Mouse (Mus musculus): ENCODE data around the gene Hist2h2be.
"Not testable (repeated sequence)": the region's sequence is repeated elsewhere in the genome, so short reads cannot be mapped to it uniquely, and the experiment has no call there.

The Hist2h2be gene

DNA sequence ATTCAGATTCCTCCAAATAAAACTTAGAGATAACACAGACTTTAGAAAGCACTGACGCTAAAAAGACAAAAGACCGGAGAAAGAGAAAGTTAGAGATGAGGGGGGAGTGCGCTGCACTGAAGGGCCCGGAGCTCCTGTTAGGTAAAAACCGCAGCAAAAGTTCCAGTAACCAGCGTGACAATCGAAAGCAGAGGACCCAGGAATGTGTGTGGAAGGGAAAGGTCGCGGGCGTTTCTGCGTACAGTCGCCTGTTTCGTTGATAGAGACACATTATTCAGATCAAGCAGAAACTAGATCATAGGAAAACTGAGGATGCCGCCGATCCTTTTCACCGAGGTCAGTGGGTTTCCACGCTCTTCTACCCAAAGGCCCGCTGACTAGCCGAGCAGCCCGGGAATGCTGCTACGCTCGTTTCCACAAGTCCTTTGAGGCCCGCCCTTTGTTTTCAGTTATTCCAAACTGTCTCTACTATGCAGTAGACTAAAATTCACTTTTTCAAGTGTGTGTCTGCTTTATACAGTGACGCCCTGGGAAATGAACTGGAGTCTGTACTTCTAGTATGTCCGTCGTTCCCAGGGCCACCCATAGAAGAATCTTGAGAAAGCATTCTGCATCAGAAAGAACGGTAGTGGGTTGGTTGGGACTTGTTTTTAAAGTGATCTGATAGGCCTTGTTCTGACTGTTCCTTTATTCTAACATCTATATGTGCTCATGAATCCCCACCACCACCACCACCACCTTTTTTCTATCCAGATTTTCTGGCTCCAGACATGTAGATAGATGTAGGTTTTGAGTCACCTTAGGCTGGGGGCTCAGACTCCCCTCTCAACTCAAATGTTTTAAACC, 42.9 kb downstream of the Hist2h2be start:
- DNase-seq = peak; percentile 36 to 62

DNA sequence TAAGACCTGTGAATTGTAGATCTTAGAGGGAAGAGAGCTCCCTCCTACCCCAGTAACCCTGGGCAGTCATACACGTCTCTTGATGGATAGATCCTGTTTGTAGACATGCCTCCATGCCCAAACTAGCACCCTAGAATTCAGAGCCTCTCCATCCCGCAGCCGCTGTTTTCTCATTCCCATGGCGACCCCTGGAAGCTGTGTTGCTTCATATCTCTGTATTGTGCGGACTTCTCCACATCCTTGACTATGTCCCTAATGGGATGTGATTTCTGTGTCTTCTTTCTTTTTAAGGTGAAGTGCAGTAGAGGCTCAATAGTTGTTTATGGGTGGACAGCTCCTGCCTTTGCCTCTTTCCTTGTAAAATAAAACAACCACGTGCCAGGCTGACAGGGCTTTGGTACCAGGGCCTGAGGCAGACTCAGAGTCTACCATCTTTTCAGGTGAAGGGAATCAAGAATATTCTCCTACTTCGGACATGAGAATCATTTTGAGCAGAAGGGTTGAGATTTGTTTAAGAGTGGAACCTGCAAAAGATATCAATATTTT, 43.6 kb downstream of the Hist2h2be start:
- no peak for DNase-seq

DNA sequence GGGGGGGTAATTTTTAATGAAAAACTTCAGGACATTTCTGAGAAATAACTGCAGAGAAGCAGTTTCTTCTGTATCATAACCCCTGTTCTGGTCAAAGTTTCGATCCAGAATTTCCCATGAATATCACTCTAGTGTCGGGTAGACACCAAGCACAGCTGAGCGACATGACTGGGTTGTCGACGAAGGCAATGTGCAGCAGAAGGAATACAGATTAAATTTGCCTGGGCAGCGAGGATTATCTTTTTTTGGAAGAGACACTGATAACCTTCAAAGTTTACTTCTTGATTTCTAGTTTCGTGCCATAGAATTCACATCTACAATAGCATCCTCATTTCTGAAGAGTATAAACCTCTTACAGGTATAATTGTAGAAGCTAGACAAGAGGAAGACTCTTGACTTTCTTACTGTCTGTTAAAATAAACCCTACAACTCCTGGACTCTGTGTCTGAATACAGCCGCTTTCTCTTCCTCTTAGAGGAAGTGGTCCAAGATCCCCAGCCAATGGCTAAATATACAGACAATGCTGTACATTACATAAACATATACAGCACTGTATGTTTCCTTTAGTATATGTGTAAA, 45.3 kb downstream of the Hist2h2be start:
- no peak for DNase-seq

DNA sequence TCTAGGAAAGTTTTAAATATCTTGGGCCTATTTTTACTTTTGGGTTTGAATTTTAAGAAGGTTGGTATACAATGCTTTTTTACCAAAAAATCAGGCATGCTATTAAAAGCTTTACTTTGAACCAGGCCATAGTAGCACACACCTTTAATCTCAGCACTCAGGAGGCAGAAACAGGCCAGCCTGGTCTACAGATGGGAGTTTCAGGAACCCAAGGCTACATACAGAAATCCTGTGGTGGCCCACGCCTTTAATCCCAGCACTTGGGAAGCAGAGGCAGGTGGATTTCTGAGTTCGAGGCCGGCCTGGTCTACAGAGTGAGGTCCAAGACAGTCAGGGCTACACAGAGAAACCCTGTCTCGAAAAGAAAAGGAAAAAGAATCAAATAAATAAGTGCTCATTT, 46.6 kb downstream of the Hist2h2be start:
- no peak for DNase-seq

DNA sequence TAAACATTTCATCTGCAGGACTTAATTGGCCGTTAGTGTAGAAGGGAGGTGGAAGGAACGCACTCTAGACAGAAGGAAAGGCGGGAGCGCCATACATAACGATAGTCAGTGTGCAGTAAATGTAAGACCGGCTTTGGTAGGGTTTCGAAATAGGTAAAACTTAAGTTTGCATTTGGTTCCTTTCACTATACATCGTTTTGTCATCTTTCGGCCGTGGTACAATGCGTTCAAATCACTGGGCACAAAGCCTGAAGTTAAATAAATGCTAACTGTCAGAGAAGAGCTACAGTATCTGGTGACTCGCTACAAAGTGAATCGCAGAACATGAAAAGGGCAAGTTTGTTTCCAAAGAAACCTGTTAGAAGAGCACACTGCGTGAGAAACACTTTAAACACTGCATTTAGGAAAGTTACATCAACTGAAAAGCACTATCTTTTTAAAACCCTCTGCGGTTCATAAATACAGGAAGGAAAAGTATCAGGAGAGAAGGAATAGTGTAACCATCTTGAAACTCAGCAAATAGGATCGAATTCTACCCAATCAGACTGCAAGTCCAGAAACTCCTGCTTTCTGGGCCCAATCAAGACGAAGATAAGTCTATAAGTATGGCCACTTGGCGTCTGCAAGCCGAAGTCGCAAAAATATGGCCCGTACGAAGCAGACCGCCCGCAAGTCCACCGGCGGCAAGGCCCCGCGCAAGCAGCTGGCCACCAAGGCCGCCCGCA, 47.3 kb downstream of the Hist2h2be start, which contains the start of gene Hist2h3b:
Hist2h3b (plus strand) TSS at position 604 of the 725 bp plus-strand sequence.
- peak; percentile 78 to 84 for DNase-seq

DNA sequence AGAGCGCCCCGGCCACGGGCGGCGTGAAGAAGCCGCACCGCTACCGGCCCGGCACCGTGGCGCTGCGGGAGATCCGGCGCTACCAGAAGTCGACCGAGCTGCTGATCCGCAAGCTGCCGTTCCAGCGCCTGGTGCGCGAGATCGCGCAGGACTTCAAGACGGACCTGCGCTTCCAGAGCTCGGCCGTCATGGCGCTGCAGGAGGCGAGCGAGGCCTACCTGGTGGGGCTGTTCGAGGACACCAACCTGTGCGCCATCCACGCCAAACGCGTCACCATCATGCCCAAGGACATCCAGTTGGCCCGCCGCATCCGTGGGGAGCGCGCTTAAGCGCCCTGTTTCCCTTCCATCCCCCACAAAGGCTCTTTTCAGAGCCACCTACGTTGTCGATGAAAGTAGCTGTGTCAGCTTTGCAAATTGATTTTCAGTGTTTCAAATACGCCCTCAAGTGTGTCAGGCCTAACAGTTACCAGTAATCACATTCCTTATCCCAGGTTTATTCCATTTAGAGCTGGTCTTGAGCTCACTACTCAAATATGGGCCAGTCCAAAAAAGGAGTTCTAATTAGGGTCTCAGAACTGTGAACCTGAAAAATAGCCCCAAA, 48.0 kb downstream of the Hist2h2be start:
- not testable (repeated sequence) for DNase-seq

DNA sequence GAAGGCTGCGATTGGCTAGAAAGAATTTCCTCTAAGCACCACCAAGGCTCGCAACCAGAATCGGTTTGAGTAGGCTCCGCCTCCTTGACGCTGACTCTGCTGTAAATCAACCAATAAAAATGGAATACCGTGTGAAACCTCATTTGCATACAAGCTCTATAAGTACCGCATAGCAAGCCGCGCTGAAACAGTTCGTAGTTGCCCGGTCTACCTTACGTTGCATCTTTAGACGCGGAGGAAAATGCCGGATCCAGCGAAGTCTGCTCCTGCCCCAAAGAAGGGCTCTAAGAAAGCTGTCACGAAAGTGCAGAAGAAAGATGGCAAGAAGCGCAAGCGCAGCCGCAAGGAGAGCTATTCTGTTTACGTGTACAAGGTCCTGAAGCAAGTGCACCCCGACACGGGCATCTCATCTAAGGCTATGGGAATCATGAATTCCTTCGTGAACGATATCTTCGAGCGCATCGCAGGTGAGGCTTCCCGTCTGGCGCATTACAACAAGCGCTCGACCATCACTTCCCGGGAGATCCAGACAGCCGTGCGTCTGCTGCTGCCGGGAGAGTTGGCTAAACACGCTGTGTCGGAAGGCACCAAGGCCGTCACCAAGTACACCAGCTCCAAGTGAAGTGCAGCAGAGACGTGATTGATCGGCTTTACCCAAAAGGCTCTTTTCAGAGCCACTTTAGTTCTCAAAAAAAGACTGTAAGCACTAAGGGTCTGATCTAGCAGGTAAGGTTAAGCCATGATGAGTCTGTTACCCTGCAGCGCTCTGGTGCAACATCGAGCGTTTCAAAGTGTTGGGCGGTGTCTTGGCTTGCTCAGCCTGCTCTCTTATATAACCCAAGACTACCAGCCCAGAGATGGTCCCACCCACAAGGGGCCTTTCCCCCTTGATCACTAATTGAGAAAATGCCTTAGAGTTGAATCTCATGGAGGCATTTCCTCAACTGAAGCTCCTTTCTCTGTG, 48.9 kb downstream of the Hist2h2be start, which contains the start of gene Hist2h2bb:
Hist2h2bb (plus strand) TSS at position 242 of the 964 bp plus-strand sequence.
- peak; percentile 87 to 95 for DNase-seq

Data from cerebellum, postnatal 36 days (tissue).